Mouse (Mus musculus): Measurements from ENCODE around the gene Adamts20.
A peak's percentile ranks its signal among the peaks of the same experiment; 100 is the strongest.
"Not testable (repeated sequence)": the region's sequence is repeated elsewhere in the genome, so short reads cannot be mapped to it uniquely, and the experiment has no call there.

The Adamts20 gene

GRCm38 (mm10) chr15:94444437-94445136 is 20.6 kb downstream of the Adamts20 start:
- no peak for DNase-seq (ENCODE audit: low spot score)

- no peak for DNase-seq (ENCODE audit: low spot score)
Observed at GRCm38 (mm10) chr15:94444043-94444436, 21.2 kb downstream of the Adamts20 start.

GRCm38 (mm10) chr15:94443025-94443424 is 22.2 kb downstream of the Adamts20 start:
- no peak for DNase-seq (ENCODE audit: low spot score)

GRCm38 (mm10) chr15:94435532-94435931 is 29.7 kb downstream of the Adamts20 start:
- DNase-seq (ENCODE audit: low spot score) = no peak

- DNase-seq (ENCODE audit: low spot score) = no peak
Observed at GRCm38 (mm10) chr15:94430681-94431405, 34.4 kb downstream of the Adamts20 start.

- DNase-seq (ENCODE audit: low spot score) = no peak
Observed at GRCm38 (mm10) chr15:94428726-94429125, 36.5 kb downstream of the Adamts20 start.

GRCm38 (mm10) chr15:94427482-94428214 is 37.6 kb downstream of the Adamts20 start:
- DNase-seq (ENCODE audit: low spot score) = no peak

GRCm38 (mm10) chr15:94420526-94420925 is 44.7 kb downstream of the Adamts20 start:
- DNase-seq (ENCODE audit: low spot score) = no peak

- no peak for DNase-seq (ENCODE audit: low spot score)
Observed at GRCm38 (mm10) chr15:94419167-94419566, 46.1 kb downstream of the Adamts20 start.

- DNase-seq (ENCODE audit: low spot score) = no peak
Observed at GRCm38 (mm10) chr15:94418427-94418826, 46.8 kb downstream of the Adamts20 start.

- no peak for DNase-seq (ENCODE audit: low spot score)
Observed at GRCm38 (mm10) chr15:94417216-94418155, 47.7 kb downstream of the Adamts20 start.

- DNase-seq (ENCODE audit: low spot score) = no peak
Observed at GRCm38 (mm10) chr15:94409832-94410231, 55.4 kb downstream of the Adamts20 start.

GRCm38 (mm10) chr15:94406364-94406763 is 58.9 kb downstream of the Adamts20 start:
- DNase-seq (ENCODE audit: low spot score) = no peak

- peak; percentile 66 for DNase-seq (ENCODE audit: low spot score)
Observed at GRCm38 (mm10) chr15:94404071-94404545, 61.1 kb downstream of the Adamts20 start.

GRCm38 (mm10) chr15:94403461-94404070 is 61.7 kb downstream of the Adamts20 start:
- no peak for DNase-seq (ENCODE audit: low spot score)

GRCm38 (mm10) chr15:94403018-94403417 is 62.2 kb downstream of the Adamts20 start:
- DNase-seq (ENCODE audit: low spot score) = no peak

- DNase-seq (ENCODE audit: low spot score) = no peak
Observed at GRCm38 (mm10) chr15:94392737-94393136, 72.5 kb downstream of the Adamts20 start.

GRCm38 (mm10) chr15:94390127-94390526 is 75.1 kb downstream of the Adamts20 start:
- not testable (repeated sequence) for DNase-seq (ENCODE audit: low spot score)

- DNase-seq (ENCODE audit: low spot score) = no peak
Observed at GRCm38 (mm10) chr15:94379425-94379824, 85.8 kb downstream of the Adamts20 start.

GRCm38 (mm10) chr15:94372548-94372947 is 92.7 kb downstream of the Adamts20 start:
- no peak for DNase-seq (ENCODE audit: low spot score)

GRCm38 (mm10) chr15:94349052-94349451 is 116.2 kb downstream of the Adamts20 start:
- DNase-seq (ENCODE audit: low spot score) = no peak
